Mouse (Mus musculus) heart, embryonic 16.5 days (tissue): Measurements from ENCODE around the gene Sema6d. TPM values are rescaled to one million over a fixed set of nuclear protein-coding genes. Genes with fewer than 3 reads are reported as not detected.

Experiments used
- ATAC-seq: fragments of 200-750 bp; cut with Nextera tagmentation; replicated peaks from 2 replicates; pipeline ENCODE4 v1.8.0; 2017; ENCODE audit warnings: moderate number of reproducible peaks; ENCODE audit not compliant: insufficient read depth, low FRiP score; ENCODE audit errors: extremely low read depth
- H3K27ac ChIP-seq: fragments of 300-500 bp; sonication (generic); 2 replicates; pipeline ENCODE4 v1.5.1; 2014; ENCODE audit warnings: mild to moderate bottlenecking, low read length, control low read depth, moderate library complexity
- H3K27me3 ChIP-seq: fragments of 300-500 bp; sonication (generic); 2 replicates; pipeline ENCODE4 v1.6.1; 2014; ENCODE audit warnings: low read length, mixed read lengths; ENCODE audit not compliant: control insufficient read depth, insufficient read depth
- H3K36me3 ChIP-seq: fragments of 300-500 bp; sonication (generic); 2 replicates; pipeline ENCODE4 v1.6.1; 2014; ENCODE audit not compliant: control insufficient read depth, insufficient read depth
- H3K4me1 ChIP-seq: fragments of 300-500 bp; sonication (generic); 2 replicates; pipeline ENCODE4 v1.6.1; 2014; ENCODE audit warnings: low read length, mixed read lengths; ENCODE audit not compliant: control insufficient read depth, insufficient read depth
- H3K4me2 ChIP-seq: fragments of 300-500 bp; sonication (generic); 2 replicates; pipeline ENCODE4 v1.6.1; 2014; ENCODE audit warnings: low read depth, mild to moderate bottlenecking, control low read depth, low read length
- H3K4me3 ChIP-seq: fragments of 300-500 bp; sonication (generic); 2 replicates; pipeline ENCODE4 v1.5.1; 2014; ENCODE audit warnings: mild to moderate bottlenecking, control low read depth, low read length
- H3K9ac ChIP-seq: fragments of 300-500 bp; sonication (generic); 2 replicates; pipeline ENCODE4 v1.6.1; 2014; ENCODE audit warnings: low read length, control low read depth
- H3K9me3 ChIP-seq: fragments of 300-500 bp; sonication (generic); replicated peaks from 2 replicates; pipeline ENCODE4 v1.6.1; 2016; ENCODE audit warnings: low read length; ENCODE audit not compliant: control insufficient read depth
- WGBS: fragments of 180-500 bp; shearing (Covaris S2); extraction: QIAGEN DNeasy Blood & Tissue Kit; methylation state at CpG from one replicate; pipeline ENCODE4 v1.1.7; 2014; 5-methylcytosine and 5-hydroxymethylcytosine counted together
- polyA plus RNA-seq: library from polyadenylated mRNA; unstranded; fragments of >200 nt; fragmentation: Nextera tagmentation; extraction: Ambion mirVana; gene quantifications from 2 replicates; pipeline ENCODE4 v1.2.1, GENCODE M21; 2015

Sema6d gene
- polyA plus RNA-seq, 1 experiment from 2014 or later: 17.8 TPM

DNA sequence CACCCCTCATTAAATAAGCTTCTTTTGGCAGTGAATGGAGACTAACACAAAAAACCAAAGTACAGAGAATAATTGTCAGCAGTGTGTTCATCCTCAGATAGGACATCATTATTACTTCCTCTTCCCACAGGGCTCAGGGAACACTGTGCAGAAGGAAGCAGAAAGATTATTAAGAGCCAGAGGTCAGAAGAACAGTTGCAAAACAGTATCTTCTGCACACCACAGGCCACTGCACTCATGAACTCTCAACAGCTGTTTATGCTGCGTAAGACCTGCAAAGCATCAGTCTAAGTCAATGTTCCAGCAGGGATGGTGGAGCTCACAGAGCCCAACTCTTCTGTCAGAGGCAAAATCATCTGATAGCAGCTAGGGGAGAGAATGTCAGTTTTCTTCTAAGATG is 600.6 kb downstream of the Sema6d start:
- WGBS: 84% methylated on average over 1 of the region's 1 CpGs
- no peak overlapping the region for H3K27ac ChIP-seq
- H3K4me1 ChIP-seq: no peaks in the 10 kb centered on the region
- no peak overlapping the region for H3K4me2 ChIP-seq
- ATAC-seq: no peak
- no peak overlapping the region for H3K9ac ChIP-seq
- H3K4me3 ChIP-seq: no peak overlapping the region
- no peaks in the 10 kb centered on the region for H3K27me3 ChIP-seq
- H3K36me3 ChIP-seq: no peaks in the 10 kb centered on the region
- no peaks in the 10 kb centered on the region for H3K9me3 ChIP-seq

DNA sequence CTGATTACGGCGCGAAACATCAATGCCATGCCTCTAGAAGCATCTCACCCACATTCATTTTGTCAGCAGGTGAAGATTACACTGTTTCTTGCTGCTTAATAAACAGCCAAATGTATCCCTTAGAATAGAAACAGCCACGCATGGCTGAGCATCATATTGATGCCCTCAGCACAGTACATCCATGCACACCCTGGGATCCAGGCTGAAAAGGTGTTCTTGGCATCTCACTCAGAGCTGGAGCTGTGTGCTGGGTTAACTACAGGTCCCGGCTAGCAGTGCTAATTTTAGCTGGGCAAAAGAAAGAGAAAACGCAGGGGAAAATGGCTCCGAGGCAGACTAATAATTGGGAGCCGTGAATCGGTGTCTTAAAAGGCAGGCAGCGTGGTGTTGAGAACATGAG is 612.9 kb downstream of the Sema6d start:
- Histone ChIP-seq H3K36me3 (no peaks in the 10 kb centered on the region), H3K27ac (no peak overlapping the region), H3K4me2 (no peak overlapping the region), H3K9me3 (no peaks in the 10 kb centered on the region), H3K9ac (no peak overlapping the region), H3K27me3 (no peaks in the 10 kb centered on the region), H3K4me3 (no peak overlapping the region), H3K4me1 (no peaks in the 10 kb centered on the region; the same call in 1 of the 2 replicates)
- 83% methylated on average over 10 of the region's 10 CpGs for WGBS
- no peak for ATAC-seq

DNA sequence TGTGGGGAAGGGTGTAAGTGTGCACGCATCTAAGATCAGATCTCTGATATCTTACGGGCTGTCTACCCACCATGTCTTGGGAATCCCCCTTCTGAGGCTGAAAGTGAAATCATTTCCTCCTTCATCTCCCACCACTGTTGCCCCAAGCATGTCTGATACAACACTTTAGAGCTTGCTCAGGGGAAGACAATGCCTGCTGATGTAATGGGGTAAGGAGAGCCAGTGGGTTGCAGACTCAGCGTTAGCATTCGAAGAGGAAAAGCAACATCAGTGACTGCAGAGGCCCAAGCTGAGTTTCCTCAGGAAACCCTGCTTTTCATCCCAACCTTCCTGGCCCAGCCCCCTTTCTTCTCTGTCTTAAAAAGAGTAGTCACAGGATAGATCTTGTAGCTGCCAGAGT is 615.2 kb downstream of the Sema6d start:
- peak; percentile 78 for ATAC-seq
- 59% methylated on average over 4 of the region's 4 CpGs for WGBS
- Histone ChIP-seq H3K9me3 (no peaks in the 10 kb centered on the region), H3K36me3 (no peaks in the 10 kb centered on the region), H3K9ac (no peak overlapping the region), H3K27me3 (no peaks in the 10 kb centered on the region), H3K4me3 (no peak overlapping the region), H3K27ac (peak overlapping the region; percentile 71), H3K4me2 (no peak overlapping the region), H3K4me1 (no peaks in the 10 kb centered on the region; the same call in 1 of the 2 replicates)

DNA sequence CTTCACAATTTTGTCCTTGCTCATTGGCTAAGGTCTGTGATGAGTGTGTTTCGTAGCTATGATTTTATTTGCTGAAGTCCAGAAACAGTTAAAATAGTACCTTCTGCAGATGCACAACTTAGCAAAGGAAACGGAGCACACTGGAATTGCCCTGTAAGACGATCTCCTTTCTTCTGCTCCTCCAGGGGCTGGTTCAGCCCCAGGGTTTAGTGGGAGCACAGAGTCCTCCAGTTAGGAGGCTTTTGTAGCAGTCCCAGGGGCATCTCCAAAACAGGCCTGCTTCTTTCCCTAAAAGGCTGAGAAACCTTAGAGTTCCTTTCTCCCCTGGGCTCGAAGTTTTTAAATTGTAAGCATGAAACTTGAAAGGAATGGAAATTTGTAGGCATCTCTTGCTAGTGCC is 616.0 kb downstream of the Sema6d start:
- Histone ChIP-seq H3K36me3 (no peaks in the 10 kb centered on the region), H3K4me1 (no peaks in the 10 kb centered on the region; the same call in 1 of the 2 replicates), H3K27ac (peak overlapping the region; percentile 37), H3K4me2 (no peak overlapping the region), H3K9ac (no peak overlapping the region), H3K27me3 (no peaks in the 10 kb centered on the region), H3K9me3 (no peaks in the 10 kb centered on the region), H3K4me3 (no peak overlapping the region)
- ATAC-seq: no peak
- 48% methylated on average over 4 of the region's 4 CpGs for WGBS

DNA sequence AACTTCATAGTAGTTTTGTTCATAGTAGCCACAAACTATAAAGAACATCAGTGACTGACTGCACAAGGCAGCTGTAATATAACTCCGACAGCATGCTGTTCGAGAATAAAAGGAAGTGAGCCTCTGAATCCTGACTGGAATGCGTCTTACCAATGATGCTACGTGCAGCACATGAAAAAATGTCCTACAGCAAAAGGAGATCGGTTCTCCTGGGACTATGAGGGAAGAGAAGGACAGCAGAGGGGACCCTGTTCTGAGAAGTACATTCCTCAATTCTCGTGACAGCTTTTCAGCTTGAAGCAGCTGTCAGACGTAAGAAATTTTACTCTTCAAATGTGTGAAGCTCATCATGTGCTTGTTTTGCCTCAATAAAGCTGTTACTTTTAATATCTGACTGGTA is 617.1 kb downstream of the Sema6d start:
- Histone ChIP-seq H3K4me2 (no peak overlapping the region), H3K36me3 (no peaks in the 10 kb centered on the region), H3K9ac (no peak overlapping the region), H3K27me3 (no peaks in the 10 kb centered on the region), H3K27ac (no peak overlapping the region), H3K9me3 (no peaks in the 10 kb centered on the region), H3K4me3 (no peak overlapping the region), H3K4me1 (no peaks in the 10 kb centered on the region; the same call in 1 of the 2 replicates)
- 47% methylated on average over 7 of the region's 7 CpGs for WGBS
- ATAC-seq: 0 out of 2 replicates have a peak, but pooled peaks have one; percentile 53
